Mouse (Mus musculus): ENCODE data around the gene Popdc2. TPM values are rescaled to one million over a fixed set of nuclear protein-coding genes. Genes with fewer than 3 reads are reported as not detected.
A peak's percentile ranks its signal among the peaks of the same experiment; 100 is the strongest.

The Popdc2 gene
- polyA plus RNA-seq, 1 experiment from 2014 or later = 0.23 TPM

- peak; percentile 98 for ATAC-seq
- Histone ChIP-seq H3K27me3 (no peaks in the 10 kb centered on the region), H3K4me1 (peaks cover 14% of the 10 kb centered on the region), H3K4me3 (peak within 1 kb of the TSS; percentile 94), H3K9ac (peak within 1 kb of the TSS; percentile 90), H3K27ac (peak within 1 kb of the TSS; percentile 86), H3K4me2 (peak within 1 kb of the TSS; percentile 75), H3K36me3 (ENCODE audit: poor library complexity, severe bottlenecking) (peaks cover 27% of the 10 kb centered on the region), H3K9me3 (replicated peaks) (no peaks in the 10 kb centered on the region)
- WGBS = 3% methylated on average over 35 of the region's 35 CpGs
These were observed 15.3 kb upstream of the Popdc2 start, which contains the start of the genes Cox17 and Gm21987 for GRCm38 (mm10) chr16:38346529-38347325. TSS of gene Cox17 (plus strand) at chr16:38346991. TSS of gene Gm21987 (plus strand) at chr16:38347040.

DNA sequence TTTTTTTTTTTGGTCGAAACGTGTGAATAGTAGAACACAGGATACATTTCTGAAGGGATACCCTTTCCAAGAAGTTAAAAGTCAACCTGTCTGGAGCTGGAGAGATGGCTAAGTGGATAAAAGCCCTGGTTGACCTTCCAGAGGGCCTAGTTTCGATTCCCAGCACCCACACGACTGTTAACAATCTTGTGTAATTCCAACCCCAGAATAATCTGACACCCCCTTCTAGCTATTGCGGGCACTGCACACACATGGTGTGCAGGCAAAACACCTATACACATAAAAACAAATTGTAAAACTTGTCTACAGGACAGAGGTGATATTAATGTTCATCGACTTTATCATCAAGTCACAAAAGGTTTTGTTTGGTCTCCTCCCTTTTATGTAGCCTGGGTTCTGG lies 14.4 kb upstream of the Popdc2 start:
- no peaks in the 10 kb centered on the region for H3K27me3 ChIP-seq
- no peaks in the 10 kb centered on the region for H3K9me3 ChIP-seq (replicated peaks)
- H3K4me3 ChIP-seq = peak overlapping the region; percentile 94
- peak overlapping the region; percentile 90 for H3K9ac ChIP-seq
- peaks cover 32% of the 10 kb centered on the region for H3K36me3 ChIP-seq (ENCODE audit: poor library complexity, severe bottlenecking)
- H3K4me1 ChIP-seq = peaks cover 10% of the 10 kb centered on the region
- H3K27ac ChIP-seq = no peak overlapping the region
- ATAC-seq = no peak
- 63% methylated on average over 6 of the region's 6 CpGs for WGBS
- peak overlapping the region; percentile 75 for H3K4me2 ChIP-seq

- Histone ChIP-seq H3K27me3 (no peaks in the 10 kb centered on the region), H3K9me3 (replicated peaks) (no peaks in the 10 kb centered on the region), H3K4me2 (no peak overlapping the region), H3K4me3 (no peak overlapping the region), H3K27ac (no peak overlapping the region), H3K36me3 (ENCODE audit: poor library complexity, severe bottlenecking) (peaks cover 32% of the 10 kb centered on the region), H3K9ac (no peak overlapping the region), H3K4me1 (peaks cover 10% of the 10 kb centered on the region)
- ATAC-seq = no peak
- 92% methylated on average over 9 of the region's 9 CpGs for WGBS
These were observed 13.7 kb upstream of the Popdc2 start for GRCm38 (mm10) chr16:38348217-38348761.

GRCm38 (mm10) chr16:38349881-38350280 lies 12.1 kb upstream of the Popdc2 start:
- Histone ChIP-seq H3K4me2 (no peak overlapping the region), H3K9me3 (replicated peaks) (no peaks in the 10 kb centered on the region), H3K36me3 (ENCODE audit: poor library complexity, severe bottlenecking) (peaks cover 35% of the 10 kb centered on the region), H3K4me3 (no peak overlapping the region), H3K27ac (no peak overlapping the region), H3K9ac (no peak overlapping the region), H3K4me1 (peaks cover 10% of the 10 kb centered on the region), H3K27me3 (no peaks in the 10 kb centered on the region)
- 91% methylated on average over 2 of the region's 2 CpGs for WGBS
- no peak for ATAC-seq

DNA sequence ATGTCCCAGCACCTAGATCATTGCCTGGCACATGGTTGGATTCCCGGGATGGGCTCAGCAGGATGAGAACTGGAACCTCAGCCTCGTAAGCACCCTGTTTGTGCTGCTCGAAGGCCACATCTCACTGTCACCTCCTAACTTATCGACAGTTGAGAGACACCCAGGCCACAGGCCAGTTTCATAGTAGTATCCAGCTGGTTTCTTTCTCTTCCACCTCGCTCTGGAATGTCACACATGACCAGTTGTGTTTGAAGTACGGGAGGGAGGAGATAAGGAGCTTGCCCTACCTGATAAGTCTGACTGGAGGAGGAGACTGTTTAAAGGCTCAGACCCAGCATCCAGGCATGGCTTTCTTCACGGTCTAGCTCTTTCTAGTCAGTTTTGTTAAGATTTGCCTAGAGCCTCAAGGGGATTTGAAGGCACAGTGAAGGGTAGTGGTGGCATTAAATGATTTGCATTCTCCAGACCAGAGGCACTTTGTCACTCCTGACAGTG lies 11.6 kb upstream of the Popdc2 start:
- Histone ChIP-seq H3K27ac (no peak overlapping the region), H3K9ac (no peak overlapping the region), H3K4me1 (peaks cover 10% of the 10 kb centered on the region), H3K4me2 (no peak overlapping the region), H3K36me3 (ENCODE audit: poor library complexity, severe bottlenecking) (peaks cover 35% of the 10 kb centered on the region), H3K9me3 (replicated peaks) (no peaks in the 10 kb centered on the region), H3K27me3 (no peaks in the 10 kb centered on the region), H3K4me3 (no peak overlapping the region)
- 92% methylated on average over 7 of the region's 7 CpGs for WGBS
- no peak for ATAC-seq

DNA sequence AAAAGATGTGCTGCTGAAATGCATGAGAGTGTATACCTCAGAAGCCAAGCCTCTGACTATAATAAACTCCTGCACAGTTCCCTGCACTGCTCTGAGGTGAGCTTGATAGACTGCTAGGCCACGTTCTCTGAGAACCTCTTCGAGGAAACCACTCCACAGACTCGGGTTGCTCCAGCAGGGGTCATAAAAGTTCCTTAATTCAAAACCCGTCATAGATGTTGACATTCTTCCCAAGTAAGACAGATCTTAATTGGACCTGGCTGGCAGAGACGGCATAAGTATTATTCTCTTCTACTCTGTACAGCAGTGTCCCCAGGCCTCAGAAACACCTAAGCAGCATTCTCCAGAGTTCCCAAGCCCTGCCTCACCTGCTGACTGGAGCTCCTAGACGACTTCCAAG lies 11.1 kb upstream of the Popdc2 start:
- Histone ChIP-seq H3K27me3 (no peaks in the 10 kb centered on the region), H3K4me3 (no peak overlapping the region), H3K36me3 (ENCODE audit: poor library complexity, severe bottlenecking) (peaks cover 35% of the 10 kb centered on the region), H3K9me3 (replicated peaks) (no peaks in the 10 kb centered on the region), H3K9ac (no peak overlapping the region), H3K4me2 (no peak overlapping the region), H3K4me1 (peaks cover 10% of the 10 kb centered on the region), H3K27ac (no peak overlapping the region)
- 87% methylated on average over 6 of the region's 6 CpGs for WGBS
- no peak for ATAC-seq

DNA sequence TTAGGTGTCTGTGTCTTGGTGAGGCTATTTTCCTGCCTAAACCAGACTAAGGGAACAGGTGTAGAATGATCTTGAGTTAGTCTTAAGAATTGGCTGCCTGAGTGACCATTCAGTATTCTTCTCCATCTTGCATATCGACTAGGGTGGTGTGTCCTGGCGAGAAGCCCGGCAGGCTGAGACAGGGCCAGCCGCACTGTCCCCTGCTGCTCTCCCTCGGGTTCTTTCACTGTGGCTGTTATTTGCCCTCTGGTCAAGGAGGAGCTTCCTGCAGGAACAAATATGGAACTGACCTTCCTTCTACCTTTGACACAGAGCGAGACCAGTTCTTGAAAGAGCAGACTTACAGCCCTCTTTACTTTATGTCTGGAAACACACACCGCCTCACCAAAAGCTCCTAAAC lies 10.0 kb upstream of the Popdc2 start:
- WGBS = 89% methylated on average over 7 of the region's 7 CpGs
- no peak for ATAC-seq
- Histone ChIP-seq H3K4me1 (peaks cover 10% of the 10 kb centered on the region), H3K27ac (no peak overlapping the region), H3K27me3 (no peaks in the 10 kb centered on the region), H3K9ac (no peak overlapping the region), H3K4me2 (no peak overlapping the region), H3K4me3 (no peak overlapping the region), H3K9me3 (replicated peaks) (no peaks in the 10 kb centered on the region), H3K36me3 (ENCODE audit: poor library complexity, severe bottlenecking) (peaks cover 38% of the 10 kb centered on the region)

DNA sequence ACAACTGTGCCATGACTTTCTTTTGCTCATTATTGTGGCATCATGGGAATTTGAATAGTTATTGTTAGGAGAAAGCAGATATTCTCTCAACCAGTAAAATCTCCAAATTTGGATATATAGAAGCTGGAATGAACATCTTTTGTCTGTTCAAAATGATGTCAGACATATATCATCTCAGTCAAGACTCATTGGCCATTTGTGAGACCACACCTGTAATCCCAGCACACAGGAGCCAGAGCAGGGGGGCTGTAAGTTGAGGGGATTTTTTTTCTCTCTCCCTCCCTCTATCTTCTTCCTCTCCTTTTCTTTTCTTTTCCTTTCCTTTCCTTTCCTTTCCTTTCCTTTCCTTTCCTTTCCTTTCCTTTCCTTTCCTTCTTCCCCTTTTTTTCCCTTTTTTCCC lies 9.2 kb upstream of the Popdc2 start:
- H3K36me3 ChIP-seq (ENCODE audit: poor library complexity, severe bottlenecking) = peaks cover 38% of the 10 kb centered on the region
- no peak overlapping the region for H3K4me3 ChIP-seq
- ATAC-seq = no peak
- H3K27me3 ChIP-seq = no peaks in the 10 kb centered on the region
- peaks cover 6% of the 10 kb centered on the region for H3K4me1 ChIP-seq
- no peaks in the 10 kb centered on the region for H3K9me3 ChIP-seq (replicated peaks)
- no peak overlapping the region for H3K27ac ChIP-seq
- H3K9ac ChIP-seq = no peak overlapping the region
- no peak overlapping the region for H3K4me2 ChIP-seq

DNA sequence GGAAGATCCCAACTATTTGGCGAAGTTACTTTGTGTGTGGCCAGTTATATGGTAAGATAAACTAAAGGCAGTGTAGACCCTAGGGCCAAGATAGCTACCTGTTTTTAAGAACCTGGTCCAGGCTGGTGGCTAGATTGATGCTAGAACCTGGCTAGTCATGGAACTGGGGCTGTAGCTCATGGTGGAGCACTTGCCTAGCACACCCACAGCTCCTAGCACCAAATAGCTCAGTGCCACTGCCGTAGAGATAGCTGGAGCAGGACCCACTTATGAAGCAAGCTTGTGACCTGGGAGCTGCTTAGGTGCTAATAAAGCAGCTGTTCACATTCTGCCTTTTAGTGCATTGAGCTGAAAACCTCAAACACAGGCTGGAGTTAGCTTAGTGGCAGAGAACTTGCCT lies 8.4 kb upstream of the Popdc2 start:
- WGBS = 97% methylated on average over 2 of the region's 2 CpGs
- H3K4me2 ChIP-seq = no peak overlapping the region
- H3K36me3 ChIP-seq (ENCODE audit: poor library complexity, severe bottlenecking) = peaks cover 38% of the 10 kb centered on the region
- no peaks in the 10 kb centered on the region for H3K4me1 ChIP-seq
- no peak overlapping the region for H3K4me3 ChIP-seq
- H3K27me3 ChIP-seq = no peaks in the 10 kb centered on the region
- ATAC-seq = no peak
- H3K9ac ChIP-seq = no peak overlapping the region
- H3K27ac ChIP-seq = no peak overlapping the region
- H3K9me3 ChIP-seq (replicated peaks) = no peaks in the 10 kb centered on the region

- H3K4me2 ChIP-seq = no peak overlapping the region
- no peak overlapping the region for H3K4me3 ChIP-seq
- 97% methylated on average over 5 of the region's 5 CpGs for WGBS
- no peaks in the 10 kb centered on the region for H3K9me3 ChIP-seq (replicated peaks)
- no peak for ATAC-seq
- no peak overlapping the region for H3K9ac ChIP-seq
- H3K4me1 ChIP-seq = no peaks in the 10 kb centered on the region
- no peak overlapping the region for H3K27ac ChIP-seq
- no peaks in the 10 kb centered on the region for H3K27me3 ChIP-seq
- peaks cover 33% of the 10 kb centered on the region for H3K36me3 ChIP-seq (ENCODE audit: poor library complexity, severe bottlenecking)
These were observed 7.7 kb upstream of the Popdc2 start for GRCm38 (mm10) chr16:38354185-38354913.

DNA sequence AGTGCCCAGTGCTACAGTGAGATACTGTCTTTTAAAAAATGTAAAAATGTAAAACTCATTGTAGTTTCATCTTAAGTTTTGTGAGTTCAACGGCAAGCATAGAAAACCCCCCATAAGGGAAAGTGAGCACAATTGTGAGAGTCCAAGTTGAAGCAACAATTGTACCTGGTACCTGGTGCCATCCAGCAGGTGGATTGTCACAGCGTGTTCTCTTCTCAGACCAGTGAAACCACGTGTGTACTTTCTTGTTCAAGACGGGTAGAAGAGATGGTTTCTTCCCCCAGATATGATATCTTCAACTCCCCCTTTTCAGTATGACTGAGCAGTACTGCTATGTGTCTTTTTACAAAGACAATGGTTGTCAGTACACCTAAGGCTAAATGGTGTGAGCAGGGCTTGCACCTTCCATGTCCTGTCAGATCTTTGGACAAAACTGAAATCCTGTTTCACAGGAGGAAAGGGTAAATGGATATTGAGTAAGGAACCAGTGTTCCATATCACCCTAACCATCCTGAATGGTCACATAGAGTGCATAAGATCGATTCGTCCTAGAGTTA lies 3.7 kb upstream of the Popdc2 start:
- Histone ChIP-seq H3K9me3 (replicated peaks) (no peaks in the 10 kb centered on the region), H3K4me3 (no peak overlapping the region), H3K9ac (no peak overlapping the region), H3K27ac (no peak overlapping the region), H3K4me1 (peaks cover 4% of the 10 kb centered on the region; the same call in 1 of the 2 replicates), H3K4me2 (no peak overlapping the region), H3K36me3 (ENCODE audit: poor library complexity, severe bottlenecking) (0 out of 2 replicates have a peak, but pooled peaks cover 6% of the 10 kb centered on the region), H3K27me3 (no peaks in the 10 kb centered on the region)
- 91% methylated on average over 6 of the region's 6 CpGs for WGBS
- ATAC-seq = no peak

DNA sequence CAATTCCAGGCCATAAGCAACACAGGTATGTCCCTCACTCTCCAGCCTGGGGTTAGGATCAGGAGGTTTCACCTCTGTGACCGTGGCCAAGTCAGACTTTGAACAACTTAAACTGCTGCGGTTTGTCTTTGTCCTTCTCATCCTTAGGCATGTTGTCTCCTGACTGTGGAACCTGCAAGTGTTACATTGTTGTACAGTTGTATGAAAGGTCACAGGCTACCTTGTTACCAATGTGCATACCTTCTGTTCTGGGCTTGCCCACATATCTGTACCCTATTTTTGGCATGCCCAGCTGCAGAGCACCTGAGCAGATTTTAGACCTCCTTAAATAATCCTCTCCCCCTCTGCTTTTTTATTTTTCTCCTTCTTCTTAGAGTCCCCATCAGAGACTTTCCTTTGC lies 2.8 kb upstream of the Popdc2 start:
- Histone ChIP-seq H3K4me3 (no peak overlapping the region), H3K27ac (no peak overlapping the region), H3K4me1 (peaks cover 4% of the 10 kb centered on the region; the same call in 1 of the 2 replicates), H3K9me3 (replicated peaks) (no peaks in the 10 kb centered on the region), H3K27me3 (no peaks in the 10 kb centered on the region), H3K9ac (no peak overlapping the region), H3K36me3 (ENCODE audit: poor library complexity, severe bottlenecking) (0 out of 2 replicates have a peak, but pooled peaks cover 3% of the 10 kb centered on the region), H3K4me2 (no peak overlapping the region)
- no peak for ATAC-seq
- 91% methylated on average over 2 of the region's 2 CpGs for WGBS
